23 mouse cellular contexts compared by ENCODE assay signal in genomic region chr10:93234692-93235091, GRCm38 (mm10).
"Had no signal": no experiment of that assay in that cellular context is flagged by ENCODE, and none has a peak within 500 bp of the region (broad histone marks: within the 10 kb centered on the region; RNA-seq: fewer than 3 reads in every experiment).

No protein-coding gene starts in this region.

- H3K9ac ChIP-seq: kidney, embryonic 15.5 days; limb, embryonic 12.5 days; limb, embryonic 15.5 days; liver, embryonic 14.5 days; liver, postnatal 0 days; lung, embryonic 14.5 days; midbrain, embryonic 12.5 days; midbrain, embryonic 15.5 days; neural tube, embryonic 12.5 days; neural tube, embryonic 15.5 days; stomach, embryonic 15.5 days had no signal

- DNase-seq: kidney, adult 8-10 months; kidney, postnatal 10 days; kidney, postnatal 36 days; layer of hippocampus, postnatal 36 days; left cerebral cortex, postnatal 4 days; liver, postnatal 0 days; lung, embryonic 14.5 days; retina, postnatal 1 day; right cerebral cortex, postnatal 25 days; spleen, adult 18-20 months; thymus, postnatal 25 days had no signal

- H3K4me2 ChIP-seq: kidney, embryonic 15.5 days; limb, embryonic 12.5 days; limb, embryonic 15.5 days; liver, embryonic 11.5 days; lung, embryonic 14.5 days; midbrain, embryonic 12.5 days; midbrain, embryonic 15.5 days; neural tube, embryonic 12.5 days; neural tube, embryonic 15.5 days; stomach, embryonic 15.5 days had no signal

- H3K4me3 ChIP-seq: kidney, embryonic 15.5 days; left cerebral cortex, adult 2 months; limb, embryonic 12.5 days; limb, embryonic 15.5 days; midbrain, embryonic 12.5 days; midbrain, embryonic 15.5 days; neural tube, embryonic 12.5 days; neural tube, embryonic 15.5 days; stomach, embryonic 15.5 days had no signal

- ATAC-seq: liver, postnatal 0 days; lung, postnatal 0 days; midbrain, embryonic 15.5 days had no signal

- H3K9me3 ChIP-seq: kidney, embryonic 15.5 days; limb, embryonic 12.5 days; limb, embryonic 15.5 days; midbrain, embryonic 12.5 days; midbrain, embryonic 15.5 days; neural tube, embryonic 12.5 days; neural tube, embryonic 15.5 days; stomach, embryonic 15.5 days had no signal

- H3K27me3 ChIP-seq: kidney, embryonic 15.5 days; limb, embryonic 12.5 days; limb, embryonic 15.5 days; midbrain, embryonic 12.5 days; midbrain, embryonic 15.5 days; neural tube, embryonic 12.5 days; neural tube, embryonic 15.5 days; stomach, embryonic 15.5 days had no signal

- H3K27ac ChIP-seq: kidney, embryonic 15.5 days; left cerebral cortex, adult 2 months; limb, embryonic 12.5 days; limb, embryonic 15.5 days; liver, embryonic 14.5 days; midbrain, embryonic 12.5 days; midbrain, embryonic 15.5 days; neural tube, embryonic 12.5 days; neural tube, embryonic 15.5 days; stomach, embryonic 15.5 days had no signal

- H3K4me1 ChIP-seq: limb, embryonic 12.5 days; limb, embryonic 15.5 days; midbrain, embryonic 12.5 days; midbrain, embryonic 15.5 days; neural tube, embryonic 12.5 days; neural tube, embryonic 15.5 days; stomach, embryonic 15.5 days had no signal
